Mouse (Mus musculus): ENCODE results near the gene Optc.

Optc gene

DNA sequence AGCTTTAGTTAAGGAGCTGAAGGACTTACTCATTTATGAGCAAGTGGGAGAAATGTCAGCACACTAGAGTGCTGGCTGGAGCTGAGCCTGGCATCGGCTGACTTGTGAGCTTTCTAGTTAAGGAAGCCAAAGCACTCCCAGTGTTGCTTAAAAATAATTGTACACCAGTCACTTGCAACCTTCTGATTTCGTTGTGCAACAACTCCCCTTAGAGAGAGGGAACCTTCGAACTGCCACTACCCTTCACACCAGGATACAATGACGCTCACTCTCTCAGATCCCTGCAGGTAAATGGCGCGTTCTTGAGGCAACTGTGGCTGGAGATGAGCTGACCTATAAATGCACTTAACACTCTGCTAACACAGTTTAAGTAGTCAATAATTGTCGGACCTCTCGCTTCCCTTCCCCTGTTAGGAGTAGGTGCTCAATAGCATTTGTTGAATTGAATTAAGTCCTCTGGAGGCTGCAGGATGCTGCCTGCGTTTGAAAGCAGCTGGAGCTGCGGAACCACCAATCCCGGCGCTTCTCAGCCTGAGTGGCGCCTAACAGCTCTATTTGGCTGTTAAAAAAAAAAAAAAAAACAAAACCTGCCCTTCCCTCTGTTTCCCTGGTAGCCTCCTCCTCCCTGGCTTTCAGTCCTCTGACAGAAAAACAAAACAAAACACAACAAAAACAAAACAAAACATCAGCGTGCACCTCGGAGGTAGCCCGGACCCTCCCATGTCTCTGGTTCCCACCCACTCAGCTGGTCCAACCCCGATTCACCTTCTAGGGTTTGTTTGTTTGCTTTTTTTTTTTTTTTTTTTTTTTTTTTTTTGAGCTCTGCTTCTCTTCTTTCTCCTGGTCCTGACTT is 53.2 kb downstream of the Optc start:
- in situ Hi-C loops (cut with MboI, MseI) = loop anchor here in 1 of 2 experiments (5.0 kb wide), 1 partner anchor 38 kb away; no protein-coding TSS in a partner anchor

Measured in T-helper 17 cell (primary cell).